Mouse (Mus musculus): ENCODE data around the gene Hoxd12. TPM values are rescaled to one million over a fixed set of nuclear protein-coding genes. Genes with fewer than 3 reads are reported as not detected.

The Hoxd12 gene
- polyA plus RNA-seq, 1 experiment from 2014 or later = not detected

- Histone ChIP-seq H3K27ac (no peak within 1 kb of the TSS), H3K36me3 (replicated peaks) (no peaks in the 10 kb centered on the region), H3K4me2 (no peak within 1 kb of the TSS), H3K4me3 (no peak within 1 kb of the TSS), H3K9me3 (no peaks in the 10 kb centered on the region), H3K9ac (no peak within 1 kb of the TSS), H3K27me3 (replicated peaks) (peaks cover 99% of the 10 kb centered on the region), H3K4me1 (peaks cover 10% of the 10 kb centered on the region; the same call in 1 of the 2 replicates)
- no peak for ATAC-seq (replicated peaks)
- WGBS = 1% methylated on average over 15 of the region's 15 CpGs
Measured at GRCm38 (mm10) chr2:74678891-74679595, 4.2 kb downstream of the Hoxd12 start, which contains the start of gene Hoxd11. Hoxd11 (plus strand) TSS chr2:74679557.

GRCm38 (mm10) chr2:74679596-74679971 is 4.8 kb downstream of the Hoxd12 start:
- Histone ChIP-seq H3K9me3 (no peaks in the 10 kb centered on the region), H3K9ac (no peak overlapping the region), H3K4me3 (no peak overlapping the region), H3K36me3 (replicated peaks) (no peaks in the 10 kb centered on the region), H3K27me3 (replicated peaks) (peaks cover 99% of the 10 kb centered on the region), H3K4me2 (no peak overlapping the region), H3K4me1 (peaks cover 10% of the 10 kb centered on the region; the same call in 1 of the 2 replicates), H3K27ac (no peak overlapping the region)
- WGBS = 2% methylated on average over 26 of the region's 26 CpGs
- no peak for ATAC-seq (replicated peaks)

GRCm38 (mm10) chr2:74679980-74680379 is 5.2 kb downstream of the Hoxd12 start:
- Histone ChIP-seq H3K4me2 (no peak overlapping the region), H3K9ac (no peak overlapping the region), H3K27me3 (replicated peaks) (peaks cover 99% of the 10 kb centered on the region), H3K36me3 (replicated peaks) (no peaks in the 10 kb centered on the region), H3K9me3 (no peaks in the 10 kb centered on the region), H3K4me3 (no peak overlapping the region), H3K4me1 (peaks cover 10% of the 10 kb centered on the region; the same call in 1 of the 2 replicates), H3K27ac (no peak overlapping the region)
- ATAC-seq (replicated peaks) = no peak
- WGBS = under 1% methylated on average over 23 of the region's 23 CpGs

- H3K36me3 ChIP-seq (replicated peaks) = no peaks in the 10 kb centered on the region
- peaks cover 98% of the 10 kb centered on the region for H3K27me3 ChIP-seq (replicated peaks)
- no peak overlapping the region for H3K9ac ChIP-seq
- under 1% methylated on average over 21 of the region's 21 CpGs for WGBS
- H3K9me3 ChIP-seq = no peaks in the 10 kb centered on the region
- H3K4me1 ChIP-seq = peaks cover 10% of the 10 kb centered on the region; the same call in 1 of the 2 replicates
- no peak overlapping the region for H3K4me3 ChIP-seq
- ATAC-seq (replicated peaks) = no peak
- H3K27ac ChIP-seq = no peak overlapping the region
- no peak overlapping the region for H3K4me2 ChIP-seq
Measured at GRCm38 (mm10) chr2:74680561-74681398, 6.0 kb downstream of the Hoxd12 start.

- Histone ChIP-seq H3K9me3 (no peaks in the 10 kb centered on the region), H3K27me3 (replicated peaks) (peaks cover 94% of the 10 kb centered on the region), H3K4me3 (no peak overlapping the region), H3K9ac (no peak overlapping the region), H3K27ac (no peak overlapping the region), H3K4me2 (no peak overlapping the region), H3K36me3 (replicated peaks) (no peaks in the 10 kb centered on the region), H3K4me1 (peaks cover 10% of the 10 kb centered on the region; the same call in 1 of the 2 replicates)
- under 1% methylated on average over 70 of the region's 78 CpGs for WGBS
- ATAC-seq (replicated peaks) = 0 out of 2 replicates have a peak, but pooled peaks have one; percentile 14
Measured at GRCm38 (mm10) chr2:74681594-74682531, 7.0 kb downstream of the Hoxd12 start.

- Histone ChIP-seq H3K36me3 (replicated peaks) (no peaks in the 10 kb centered on the region), H3K27ac (no peak overlapping the region), H3K9me3 (no peaks in the 10 kb centered on the region), H3K4me1 (peaks cover 10% of the 10 kb centered on the region; the same call in 1 of the 2 replicates), H3K4me2 (0 out of 2 replicates have a peak overlapping the region, but pooled peaks have one; percentile 9), H3K9ac (no peak overlapping the region), H3K27me3 (replicated peaks) (peaks cover 94% of the 10 kb centered on the region), H3K4me3 (no peak overlapping the region)
- 0 out of 2 replicates have a peak, but pooled peaks have one; percentile 24 for ATAC-seq (replicated peaks)
- WGBS = under 1% methylated on average over 51 of the region's 51 CpGs
Measured at GRCm38 (mm10) chr2:74682796-74683195, 8.0 kb downstream of the Hoxd12 start.

GRCm38 (mm10) chr2:74683471-74683951 is 8.7 kb downstream of the Hoxd12 start:
- WGBS = 1% methylated on average over 18 of the region's 18 CpGs
- Histone ChIP-seq H3K27me3 (replicated peaks) (peaks cover 94% of the 10 kb centered on the region), H3K4me1 (peaks cover 10% of the 10 kb centered on the region; the same call in 1 of the 2 replicates), H3K27ac (no peak overlapping the region), H3K4me3 (no peak overlapping the region), H3K9ac (no peak overlapping the region), H3K4me2 (no peak overlapping the region), H3K9me3 (no peaks in the 10 kb centered on the region), H3K36me3 (replicated peaks) (no peaks in the 10 kb centered on the region)
- no peak for ATAC-seq (replicated peaks)

GRCm38 (mm10) chr2:74684106-74684505 is 9.3 kb downstream of the Hoxd12 start:
- H3K36me3 ChIP-seq (replicated peaks) = no peaks in the 10 kb centered on the region
- H3K27ac ChIP-seq = no peak overlapping the region
- H3K4me1 ChIP-seq = peaks cover 10% of the 10 kb centered on the region; the same call in 1 of the 2 replicates
- no peaks in the 10 kb centered on the region for H3K9me3 ChIP-seq
- no peak overlapping the region for H3K9ac ChIP-seq
- no peak for ATAC-seq (replicated peaks)
- 2% methylated on average over 12 of the region's 12 CpGs for WGBS
- H3K4me3 ChIP-seq = no peak overlapping the region
- H3K4me2 ChIP-seq = no peak overlapping the region
- peaks cover 94% of the 10 kb centered on the region for H3K27me3 ChIP-seq (replicated peaks)

GRCm38 (mm10) chr2:74685059-74685603 is 10.3 kb downstream of the Hoxd12 start:
- WGBS = 15% methylated on average over 4 of the region's 4 CpGs
- no peak overlapping the region for H3K4me2 ChIP-seq
- H3K27ac ChIP-seq = no peak overlapping the region
- no peak for ATAC-seq (replicated peaks)
- no peaks in the 10 kb centered on the region for H3K9me3 ChIP-seq
- H3K36me3 ChIP-seq (replicated peaks) = no peaks in the 10 kb centered on the region
- H3K27me3 ChIP-seq (replicated peaks) = peaks cover 91% of the 10 kb centered on the region
- H3K9ac ChIP-seq = no peak overlapping the region
- no peak overlapping the region for H3K4me3 ChIP-seq
- peaks cover 10% of the 10 kb centered on the region; the same call in 1 of the 2 replicates for H3K4me1 ChIP-seq

- WGBS = 5% methylated on average over 17 of the region's 17 CpGs
- H3K27me3 ChIP-seq (replicated peaks) = peaks cover 87% of the 10 kb centered on the region
- H3K4me3 ChIP-seq = no peak overlapping the region
- H3K9me3 ChIP-seq = no peaks in the 10 kb centered on the region
- peaks cover 10% of the 10 kb centered on the region; the same call in 1 of the 2 replicates for H3K4me1 ChIP-seq
- ATAC-seq (replicated peaks) = no peak
- no peak overlapping the region for H3K4me2 ChIP-seq
- H3K9ac ChIP-seq = no peak overlapping the region
- no peaks in the 10 kb centered on the region for H3K36me3 ChIP-seq (replicated peaks)
- no peak overlapping the region for H3K27ac ChIP-seq
Measured at GRCm38 (mm10) chr2:74686301-74686987, 11.6 kb downstream of the Hoxd12 start.
